In genomic region chr16:89924249-89924890, GRCm38 (mm10) we compare ENCODE assay signal across 8 mouse cellular contexts.
DNase-seq lines count a peak whose midpoint lies in the region; ATAC-seq and TF ChIP-seq lines count a peak whose summit lies in the region.

No protein-coding gene starts in this region.

- no peak for ATAC-seq in megakaryocyte, adult 5-6 weeks (ENCODE audit: poor library complexity, severe bottlenecking)

- intact Hi-C loops in gastrocnemius, postnatal 14 days (cut with DNase I; ENCODE audit: low total_unique reads) = no loop called here

- no peak overlapping the region for H3K4me3 ChIP-seq in lung, adult 2 months (replicated peaks; ENCODE audit: extremely low read depth, low read depth, low read length)

- no peak for TF ChIP-seq CTCF in lung, adult 2 months (IDR thresholded peaks at IDR 0.05; ENCODE audit: insufficient read depth, low read length)

- no peak for TF ChIP-seq POLR2A in lung, adult 2 months (IDR thresholded peaks at IDR 0.05; ENCODE audit: borderline replicate concordance, extremely low read depth, low read depth, low read length)

- peak; percentile 56 to 59 for DNase-seq in kidney, postnatal 4 days
- no peak for DNase-seq in kidney, adult 9 months
- peak; percentile 89 for DNase-seq in brain, adult 2 months (ENCODE audit: low read depth, low spot score)
- DNase-seq in gastrocnemius, postnatal 14 days = peak; percentile 58
- peak; percentile 59 for DNase-seq in lung, adult 2 months
- DNase-seq in thymus, postnatal 36 days = no peak
- no peak for DNase-seq in left cerebral cortex, adult 18-20 months (ENCODE audit: low spot score in 2 of 2)

- peaks cover 2% of the 10 kb centered on the region; the same call in 1 of the 2 replicates for H3K4me1 ChIP-seq in lung, adult 2 months (ENCODE audit: control insufficient read depth, insufficient read depth, low read length)

- WGBS in lung, adult 2 months = 49% methylated on average over 14 of the region's 14 CpGs

Comparison
In these comparisons a context has a peak if more than half of its experiments do, and no peak if none do; other contexts are left out.
1. DNase-seq: peak in kidney, postnatal 4 days (2 of 2), brain, adult 2 months (single experiment), gastrocnemius, postnatal 14 days (single experiment) and lung, adult 2 months (single experiment); none in kidney, adult 9 months (single experiment), thymus, postnatal 36 days (0 of 2) and left cerebral cortex, adult 18-20 months (0 of 2).